Mouse (Mus musculus) kidney, postnatal 10 days (tissue): Measurements from ENCODE around the gene Hoxa1.
A peak's percentile ranks its signal among the peaks of the same experiment; 100 is the strongest.

ENCODE experiments used
- DNase-seq: peaks from one replicate; pipeline ENCODE4 v3.0.0; 2021; ENCODE audit warnings: mixed read lengths

Gene Hoxa1

DNA sequence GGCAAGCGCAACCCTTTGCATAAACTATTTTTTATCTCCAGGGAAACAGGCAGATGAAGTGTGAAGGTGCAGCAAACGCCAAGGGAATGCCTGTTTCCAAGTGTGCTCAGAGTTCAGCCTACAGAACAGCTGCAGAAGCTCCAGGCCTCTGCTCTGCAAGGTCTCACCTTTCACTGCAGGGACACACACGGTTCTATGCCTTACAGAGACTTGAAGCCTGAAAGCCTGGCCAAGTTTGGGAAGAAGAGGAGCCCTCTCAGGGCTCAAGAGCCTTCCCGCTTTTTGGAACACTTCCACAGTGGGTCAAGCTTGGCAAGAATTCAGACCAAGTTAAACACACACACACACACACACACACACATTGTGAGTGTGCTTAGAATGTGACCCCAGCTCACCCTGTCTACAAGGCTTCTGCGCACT is 31.1 kb upstream of the Hoxa1 start:
- peak; percentile 56 for DNase-seq

- peak; percentile 36 for DNase-seq
These were observed 28.4 kb upstream of the Hoxa1 start for GRCm38 (mm10) chr6:52186500-52186899.

DNA sequence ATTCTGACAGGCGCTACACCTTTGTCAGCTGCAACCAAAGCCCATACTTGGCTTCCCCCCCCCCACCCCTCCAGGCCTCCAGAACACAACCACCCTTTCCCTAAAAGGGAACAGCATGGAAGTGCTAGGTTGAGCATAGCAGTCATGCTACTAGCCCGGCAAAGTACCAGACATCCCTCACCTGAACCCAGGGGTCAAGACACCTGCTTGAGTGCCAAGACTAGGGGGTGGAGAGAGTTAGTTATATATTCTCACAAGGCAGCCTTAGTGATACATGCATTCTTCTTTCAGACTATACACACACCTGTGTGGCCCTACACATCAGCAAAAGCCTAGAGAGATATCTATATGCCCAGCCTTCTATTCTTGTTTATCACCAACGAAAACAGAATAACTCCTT is 27.7 kb upstream of the Hoxa1 start:
- DNase-seq: peak; percentile 37

GRCm38 (mm10) chr6:52185222-52185621 is 27.1 kb upstream of the Hoxa1 start:
- peak; percentile 67 for DNase-seq

GRCm38 (mm10) chr6:52184668-52185067 is 26.6 kb upstream of the Hoxa1 start:
- peak; percentile 49 for DNase-seq

GRCm38 (mm10) chr6:52183311-52184080 is 25.4 kb upstream of the Hoxa1 start:
- peak; percentile 64 for DNase-seq

GRCm38 (mm10) chr6:52182793-52183192 is 24.7 kb upstream of the Hoxa1 start:
- no peak for DNase-seq

DNA sequence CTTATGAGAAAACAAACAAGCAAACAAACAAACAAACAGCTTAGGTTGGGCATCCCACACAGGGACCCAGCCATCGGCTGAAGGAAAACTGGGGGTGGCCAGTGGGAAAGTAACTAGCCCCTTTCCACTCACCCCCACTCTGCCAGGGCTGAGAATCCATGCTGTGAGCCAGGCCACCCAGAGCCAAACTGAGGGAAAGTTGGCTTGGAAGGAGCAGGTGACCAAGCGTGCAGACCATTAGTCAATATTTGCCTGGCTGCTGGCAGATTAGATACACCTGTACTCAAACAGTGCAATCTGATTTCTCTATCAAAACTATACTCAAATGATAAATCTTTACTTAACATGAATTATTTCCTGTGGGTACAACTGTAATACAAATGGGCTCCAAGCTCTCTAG is 23.9 kb upstream of the Hoxa1 start:
- DNase-seq: peak; percentile 31

GRCm38 (mm10) chr6:52180726-52181125 is 22.6 kb upstream of the Hoxa1 start:
- DNase-seq: peak; percentile 27

- DNase-seq: peak; percentile 25
These were observed 22.1 kb upstream of the Hoxa1 start for GRCm38 (mm10) chr6:52180213-52180710.

DNA sequence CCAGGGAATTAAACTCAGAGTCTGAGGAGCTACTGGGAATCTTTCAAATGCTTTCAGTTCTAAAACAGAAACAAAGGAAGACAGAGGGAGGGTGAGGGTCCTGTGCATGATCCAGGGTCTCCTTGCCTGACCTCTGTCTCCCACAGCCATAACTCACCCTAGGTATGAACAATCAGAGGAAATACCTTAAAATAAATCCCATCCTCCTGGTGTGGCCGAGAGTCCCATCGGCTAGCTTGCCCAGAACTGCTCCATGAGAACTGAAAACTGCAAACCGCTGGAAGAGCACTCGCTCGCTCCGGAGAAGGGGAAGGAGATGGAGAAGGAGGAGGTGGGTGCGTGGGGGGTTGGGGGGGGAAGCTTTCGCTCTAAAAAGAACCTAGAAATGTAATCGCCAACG is 21.6 kb upstream of the Hoxa1 start:
- DNase-seq: peak; percentile 52

- DNase-seq: peak; percentile 42
These were observed 21.0 kb upstream of the Hoxa1 start for GRCm38 (mm10) chr6:52178918-52179665.

GRCm38 (mm10) chr6:52177806-52178205 is 19.7 kb upstream of the Hoxa1 start:
- DNase-seq: peak; percentile 20

DNA sequence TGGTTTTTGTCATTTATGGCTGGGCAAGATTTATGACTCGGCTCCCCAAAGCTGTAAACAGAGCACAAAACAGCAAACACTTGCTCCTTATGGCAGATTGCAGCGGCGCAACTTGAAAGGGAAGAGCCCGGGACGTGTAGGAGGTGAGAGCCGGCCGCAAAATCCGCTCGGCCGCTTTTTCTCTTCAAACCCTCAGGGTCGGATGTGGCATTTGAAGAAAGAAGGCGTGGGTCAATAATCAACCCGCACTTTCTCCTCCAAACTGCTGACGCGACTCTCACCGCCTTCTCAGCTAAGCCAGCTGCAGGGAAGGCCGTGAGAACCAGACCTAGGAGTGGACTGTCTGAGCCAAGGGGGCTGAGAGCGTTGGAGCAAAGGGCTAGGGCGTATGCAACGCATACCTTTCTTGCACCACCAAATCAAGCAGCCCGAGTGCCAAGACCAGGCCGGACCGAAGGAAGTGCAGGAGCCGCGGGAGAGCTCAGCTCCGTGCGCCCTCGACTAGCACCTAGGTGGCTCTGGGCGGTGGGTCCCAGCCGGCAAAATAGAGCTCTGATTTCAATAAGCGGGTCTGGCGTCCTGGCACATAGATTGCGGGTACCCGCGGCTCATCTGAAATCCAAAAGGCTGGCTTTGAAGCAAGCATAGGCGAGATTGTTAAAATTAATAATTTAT is 19.1 kb upstream of the Hoxa1 start, which contains the start of gene 5730596B20Rik:
Gene 5730596B20Rik, plus strand, starts transcription at position 438 of the 675 bp plus-strand sequence.
- DNase-seq: peak; percentile 81

GRCm38 (mm10) chr6:52176391-52176790 is 18.3 kb upstream of the Hoxa1 start:
- DNase-seq: peak; percentile 34

DNA sequence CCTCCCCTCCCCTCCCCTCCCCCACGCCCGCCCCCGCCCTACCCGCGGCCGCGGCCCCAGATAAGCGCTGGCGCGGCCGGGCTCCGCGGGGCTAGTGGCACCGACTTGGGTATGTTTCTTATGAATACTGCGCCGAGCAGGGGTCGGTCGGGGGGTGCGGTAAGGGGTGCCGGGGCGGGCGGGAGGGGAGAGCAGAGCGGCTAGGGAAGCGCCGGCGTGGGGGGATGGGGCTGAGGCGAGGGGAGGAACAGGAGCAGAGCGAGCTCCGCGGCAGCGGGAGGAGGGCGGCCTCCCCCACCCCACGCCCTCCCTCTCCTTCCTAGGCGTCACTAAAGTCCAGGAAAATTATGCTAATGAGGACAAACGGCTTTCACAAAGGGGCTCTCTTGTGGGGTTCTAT is 17.7 kb upstream of the Hoxa1 start:
- DNase-seq: peak; percentile 87

- DNase-seq: peak; percentile 83
These were observed 17.0 kb upstream of the Hoxa1 start for GRCm38 (mm10) chr6:52174968-52175751.

GRCm38 (mm10) chr6:52173648-52174047 is 15.5 kb upstream of the Hoxa1 start:
- DNase-seq: no peak

DNA sequence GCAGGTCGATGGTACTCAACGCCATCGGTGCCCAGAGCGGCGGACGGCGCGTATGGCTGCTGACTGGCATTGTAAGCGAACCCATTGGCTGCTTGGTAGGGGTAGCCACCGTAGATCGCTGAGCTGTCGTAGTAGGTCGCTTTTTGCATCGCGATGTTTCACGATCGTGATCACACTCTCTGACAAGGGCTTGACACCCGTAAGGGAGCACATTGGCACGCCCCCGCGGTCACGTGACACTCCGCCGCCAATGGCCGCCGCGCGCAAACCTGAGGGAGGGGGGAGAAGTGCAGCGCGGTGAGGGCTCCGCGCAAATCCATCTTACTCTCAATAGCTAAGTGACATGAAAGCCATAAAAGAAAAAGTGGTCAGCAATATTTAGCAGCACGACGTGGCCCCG is 14.4 kb upstream of the Hoxa1 start:
- DNase-seq: peak; percentile 97

DNA sequence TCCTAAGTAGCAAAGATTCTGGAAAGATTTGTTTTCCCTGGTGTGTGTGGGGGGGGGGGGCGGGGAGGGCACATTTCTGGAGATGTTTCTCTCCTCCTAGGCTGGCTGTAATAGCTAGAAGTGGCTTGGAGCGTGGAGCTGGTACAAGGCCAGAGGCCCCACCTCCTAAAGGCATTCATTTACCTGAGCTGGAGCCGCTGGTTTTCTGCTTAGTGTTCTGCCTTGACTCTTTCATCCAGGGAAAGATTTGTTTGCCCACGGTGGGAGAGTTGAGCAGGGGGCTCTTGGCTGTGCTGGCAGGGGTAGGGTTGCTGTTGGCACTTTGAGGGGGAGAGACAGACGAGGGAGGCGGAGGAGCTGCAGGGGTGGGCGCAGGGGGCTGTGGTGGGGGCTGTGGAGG is 13.8 kb upstream of the Hoxa1 start:
- DNase-seq: peak; percentile 59

- peak; percentile 66 for DNase-seq
These were observed 13.2 kb upstream of the Hoxa1 start for GRCm38 (mm10) chr6:52171331-52171730.

DNA sequence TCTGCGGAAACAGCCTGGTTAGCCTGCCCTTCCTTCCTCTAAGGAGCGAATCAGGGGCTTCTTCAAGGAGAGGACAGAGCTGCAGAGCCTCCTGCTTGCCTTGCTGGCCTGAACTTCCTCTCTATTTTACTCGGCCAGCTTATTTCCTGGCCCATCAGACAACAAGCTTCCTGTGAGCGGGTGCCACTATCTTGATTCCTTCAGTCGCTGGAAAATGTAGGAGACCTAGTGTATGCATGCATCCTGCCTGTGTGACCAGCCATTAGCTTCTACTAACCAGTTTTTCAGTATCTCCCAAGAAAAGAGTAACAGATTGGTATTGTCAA is 12.7 kb upstream of the Hoxa1 start:
- DNase-seq: no peak
